Mouse (Mus musculus): ENCODE data around the gene Ccdc107. TPM values are rescaled to one million over a fixed set of nuclear protein-coding genes. Genes with fewer than 3 reads are reported as not detected.

Ccdc107 gene
- polyA plus RNA-seq, 1 experiment, result 133 TPM

- TF ChIP-seq POLR2A (IDR thresholded peaks at IDR 0.05; ENCODE audit: borderline replicate concordance, insufficient read depth, low read length) (no peak), CTCF (IDR thresholded peaks at IDR 0.05; ENCODE audit: borderline replicate concordance, insufficient read depth, low read depth, low read length) (no peak)
- no peaks in the 10 kb centered on the region for H3K27me3 ChIP-seq (ENCODE audit: control insufficient read depth, insufficient read depth, low read length)
- 89% methylated on average over 9 of the region's 9 CpGs for WGBS
Observed at GRCm38 (mm10) chr4:43533270-43533669, 40.6 kb downstream of the Ccdc107 start.

GRCm38 (mm10) chr4:43535628-43536027 lies 42.9 kb downstream of the Ccdc107 start:
- no peaks in the 10 kb centered on the region for H3K4me1 ChIP-seq (ENCODE audit: control insufficient read depth, insufficient read depth, low read length)
- H3K27me3 ChIP-seq (ENCODE audit: control insufficient read depth, insufficient read depth, low read length), result no peaks in the 10 kb centered on the region
- no peak for DNase-seq
- no peak overlapping the region for H3K4me3 ChIP-seq (replicated peaks; ENCODE audit: insufficient read depth, low read depth, low read length)
- no peak overlapping the region for H3K27ac ChIP-seq (ENCODE audit: insufficient read depth, low read length)
- WGBS, result 97% methylated on average over 8 of the region's 8 CpGs
- TF ChIP-seq CTCF (IDR thresholded peaks at IDR 0.05; ENCODE audit: borderline replicate concordance, insufficient read depth, low read depth, low read length) (no peak), POLR2A (IDR thresholded peaks at IDR 0.05; ENCODE audit: borderline replicate concordance, insufficient read depth, low read length) (no peak)

More at GRCm38 (mm10) chr4:43533270-43533669, 40.6 kb downstream of the Ccdc107 start:
- DNase-seq, result no peak
- H3K27ac ChIP-seq (ENCODE audit: insufficient read depth, low read length), result no peak overlapping the region
- H3K4me1 ChIP-seq (ENCODE audit: control insufficient read depth, insufficient read depth, low read length), result no peaks in the 10 kb centered on the region
- H3K4me3 ChIP-seq (replicated peaks; ENCODE audit: insufficient read depth, low read depth, low read length), result no peak overlapping the region

- no peak for TF ChIP-seq CTCF (IDR thresholded peaks at IDR 0.05; ENCODE audit: borderline replicate concordance, insufficient read depth, low read depth, low read length)
- TF ChIP-seq POLR2A (IDR thresholded peaks at IDR 0.05; ENCODE audit: borderline replicate concordance, insufficient read depth, low read length), result no peak
- H3K4me1 ChIP-seq (ENCODE audit: control insufficient read depth, insufficient read depth, low read length), result no peaks in the 10 kb centered on the region
- no peak overlapping the region for H3K27ac ChIP-seq (ENCODE audit: insufficient read depth, low read length)
- DNase-seq, result no peak
- H3K4me3 ChIP-seq (replicated peaks; ENCODE audit: insufficient read depth, low read depth, low read length), result no peak overlapping the region
- no peaks in the 10 kb centered on the region for H3K27me3 ChIP-seq (ENCODE audit: control insufficient read depth, insufficient read depth, low read length)
- WGBS, result 80% methylated on average over 9 of the region's 9 CpGs
Observed at GRCm38 (mm10) chr4:43536031-43536430, 43.3 kb downstream of the Ccdc107 start.

- Histone ChIP-seq H3K27me3 (ENCODE audit: control insufficient read depth, insufficient read depth, low read length) (no peaks in the 10 kb centered on the region), H3K4me3 (replicated peaks; ENCODE audit: insufficient read depth, low read depth, low read length) (no peak overlapping the region), H3K27ac (ENCODE audit: insufficient read depth, low read length) (no peak overlapping the region), H3K4me1 (ENCODE audit: control insufficient read depth, insufficient read depth, low read length) (no peaks in the 10 kb centered on the region)
- 88% methylated on average over 3 of the region's 3 CpGs for WGBS
- no peak for TF ChIP-seq CTCF (IDR thresholded peaks at IDR 0.05; ENCODE audit: borderline replicate concordance, insufficient read depth, low read depth, low read length)
- no peak for TF ChIP-seq POLR2A (IDR thresholded peaks at IDR 0.05; ENCODE audit: borderline replicate concordance, insufficient read depth, low read length)
- no peak for DNase-seq
Observed at GRCm38 (mm10) chr4:43542044-43542443, 49.3 kb downstream of the Ccdc107 start.

Other genes with a start within 250 kb of the Ccdc107 start
- 1.0 and 1.4 TPM in 2 replicates for gene Atp8b5, start 225.7 kb upstream of the Ccdc107 start, polyA plus RNA-seq (2012; rRNA removed)
- gene Rusc2, start 110.9 kb upstream of the Ccdc107 start, polyA plus RNA-seq (2012; rRNA removed), result 63.0 and 65.8 TPM in 2 replicates
- gene Fam166b, start 63.8 kb upstream of the Ccdc107 start, polyA plus RNA-seq (2012; rRNA removed), result 0.87 and 2.0 TPM in 2 replicates
- 51.2 and 56.3 TPM in 2 replicates for gene Tesk1, start 51.0 kb upstream of the Ccdc107 start, polyA plus RNA-seq (2012; rRNA removed)
- 0.74 and 0.84 TPM in 2 replicates for gene Cd72, start 38.3 kb upstream of the Ccdc107 start, polyA plus RNA-seq (2012; rRNA removed)
- gene Sit1, start 9.2 kb upstream of the Ccdc107 start, polyA plus RNA-seq (2012; rRNA removed), result not detected in 2 replicates
- 2.8 and 3.2 TPM in 2 replicates for gene Arhgef39, start 6.8 kb downstream of the Ccdc107 start, polyA plus RNA-seq (2012; rRNA removed)
- gene Car9, start 14.1 kb downstream of the Ccdc107 start, polyA plus RNA-seq (2012; rRNA removed), result 15.8 and 17.7 TPM in 2 replicates
- 18.0 and 21.1 TPM in 2 replicates for gene Tpm2, start 30.9 kb downstream of the Ccdc107 start, polyA plus RNA-seq (2012; rRNA removed)
- gene Creb3, start 69.4 kb downstream of the Ccdc107 start, polyA plus RNA-seq (2012; rRNA removed), result 70.4 and 71.2 TPM in 2 replicates
- gene Tln1, start 69.8 kb downstream of the Ccdc107 start, polyA plus RNA-seq (2012; rRNA removed), result 48.8 and 53.9 TPM in 2 replicates
- 30.3 and 39.2 TPM in 2 replicates for gene Rgp1, start 85.8 kb downstream of the Ccdc107 start, polyA plus RNA-seq (2012; rRNA removed)
- 79.8 and 80.0 TPM in 2 replicates for gene Gba2, start 86.0 kb downstream of the Ccdc107 start, polyA plus RNA-seq (2012; rRNA removed)
- not detected in 2 replicates for gene Msmp, start 91.6 kb downstream of the Ccdc107 start, polyA plus RNA-seq (2012; rRNA removed)
- gene Npr2, start 139.0 kb downstream of the Ccdc107 start, polyA plus RNA-seq (2012; rRNA removed), result 140 and 145 TPM in 2 replicates
- 3.8 and 5.7 TPM in 2 replicates for gene Spag8, start 160.7 kb downstream of the Ccdc107 start, polyA plus RNA-seq (2012; rRNA removed)
- 94.3 and 99.6 TPM in 2 replicates for gene Hint2, start 163.6 kb downstream of the Ccdc107 start, polyA plus RNA-seq (2012; rRNA removed)
- 21.2 and 21.8 TPM in 2 replicates for gene Tmem8b, start 176.1 kb downstream of the Ccdc107 start, polyA plus RNA-seq (2012; rRNA removed)
- gene Fam221b, start 176.2 kb downstream of the Ccdc107 start, polyA plus RNA-seq (2012; rRNA removed), result 0.77 and 1.0 TPM in 2 replicates
- gene Olfr70, start 207.9 kb downstream of the Ccdc107 start, polyA plus RNA-seq (2012; rRNA removed), result not detected in 2 replicates
- not detected in 2 replicates for gene Olfr71, start 217.4 kb downstream of the Ccdc107 start, polyA plus RNA-seq (2012; rRNA removed)
- gene Hrct1, start 234.3 kb downstream of the Ccdc107 start, polyA plus RNA-seq (2012; rRNA removed), result 1.6 and 1.9 TPM in 2 replicates
- 0.76 and 0.88 TPM in 2 replicates for gene Spaar, start 237.1 kb downstream of the Ccdc107 start, polyA plus RNA-seq (2012; rRNA removed)